Mouse (Mus musculus) heart, adult 18-20 months (tissue): ENCODE results near the gene Naa20. TPM values are rescaled to one million over a fixed set of nuclear protein-coding genes. Genes with fewer than 3 reads are reported as not detected.

Experiments used
- DNase-seq, 2 experiments: peaks; one replicate each; pipeline ENCODE4 v3.0.0; 2021 to 2022; ENCODE audit warnings: mixed read lengths in 1 of 2
- microRNA-seq, 2 experiments: library from miRNA; unstranded; fragments of <30 nt; microRNA quantifications; one replicate each; pipeline ENCODE4 v1.2.0; 2022
- total RNA-seq, 2 experiments: library from RNA; stranded (reverse); gene quantifications; 2 replicates each; pipeline ENCODE4 v1.2.3; 2021

The Naa20 gene
- total RNA-seq, 2 experiments from 2014 or later: 82.5 to 82.7 TPM

DNA sequence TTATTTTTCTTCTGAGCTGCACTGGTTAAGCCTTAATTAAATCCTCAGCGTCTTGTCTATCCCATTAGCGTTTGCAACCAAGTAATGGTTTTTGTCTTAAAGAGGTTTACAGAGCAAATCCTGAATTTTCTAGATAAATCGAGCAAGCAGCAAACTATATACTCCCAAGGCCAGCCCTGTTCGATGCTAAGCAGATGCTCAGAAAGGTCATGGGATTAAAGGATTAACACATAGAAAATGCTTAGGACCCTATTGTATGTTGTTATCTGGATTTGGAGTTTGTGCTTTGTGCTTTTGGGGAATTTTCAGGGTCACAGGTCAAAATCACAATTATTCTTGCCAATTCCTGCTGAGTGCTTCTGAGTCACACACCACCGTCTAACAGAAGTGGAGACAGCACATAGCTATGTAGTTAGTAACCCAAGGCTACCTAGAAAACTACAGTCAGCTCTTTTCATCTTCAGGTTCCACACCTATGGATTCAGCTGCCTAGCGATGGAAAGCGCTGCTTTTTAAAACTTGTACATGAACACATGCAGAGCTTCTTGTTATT, 46.6 kb downstream of the Naa20 start:
- no peak for DNase-seq

DNA sequence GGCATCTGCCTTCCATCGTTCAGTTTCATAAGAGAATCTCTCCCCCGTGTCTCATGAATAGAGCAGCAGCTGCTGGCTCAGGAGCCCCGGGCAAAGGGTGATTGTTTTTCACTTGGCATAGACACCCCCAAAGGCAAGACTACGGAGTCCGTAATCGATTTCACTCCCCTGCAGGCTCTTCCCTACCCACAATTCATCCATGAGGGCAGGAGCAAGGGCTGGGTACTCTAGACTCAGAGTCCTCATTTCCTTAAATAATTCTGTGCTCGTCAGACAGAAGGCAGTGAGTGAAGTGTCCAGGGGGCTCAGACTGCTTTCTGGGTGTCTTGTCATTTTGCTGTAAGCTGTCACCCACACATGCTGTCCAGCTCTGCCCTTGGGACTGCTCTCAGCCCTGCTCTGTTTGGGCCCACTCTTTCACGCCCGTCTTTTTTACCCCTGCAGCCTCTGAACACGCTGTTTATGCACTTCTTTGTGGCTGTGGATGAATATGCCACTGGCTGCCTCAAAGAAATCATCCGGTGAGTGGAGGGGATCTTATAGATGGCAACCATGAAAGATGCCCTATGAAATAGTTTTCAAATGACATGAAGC, 47.7 kb downstream of the Naa20 start:
- no peak for DNase-seq

DNA sequence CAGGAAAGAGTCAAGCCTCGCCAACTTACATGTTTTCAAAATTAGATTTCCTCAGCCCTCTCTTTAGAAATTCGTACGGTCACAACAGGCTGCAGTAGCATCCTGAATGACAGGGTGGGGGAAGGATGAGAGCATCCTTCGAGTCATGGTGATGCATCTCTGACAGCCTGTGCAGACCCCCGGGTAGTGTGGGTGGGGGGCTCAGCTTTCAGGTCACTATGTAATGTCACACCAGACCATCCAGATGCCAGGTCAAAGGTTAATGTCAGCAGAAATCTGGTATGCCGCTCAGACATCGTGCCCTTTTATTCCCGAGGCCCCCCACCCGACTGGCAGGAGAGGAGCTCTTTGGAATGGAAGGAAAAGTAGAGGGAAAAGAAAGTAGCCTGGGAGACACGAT, 48.3 kb downstream of the Naa20 start:
- no peak for DNase-seq

DNA sequence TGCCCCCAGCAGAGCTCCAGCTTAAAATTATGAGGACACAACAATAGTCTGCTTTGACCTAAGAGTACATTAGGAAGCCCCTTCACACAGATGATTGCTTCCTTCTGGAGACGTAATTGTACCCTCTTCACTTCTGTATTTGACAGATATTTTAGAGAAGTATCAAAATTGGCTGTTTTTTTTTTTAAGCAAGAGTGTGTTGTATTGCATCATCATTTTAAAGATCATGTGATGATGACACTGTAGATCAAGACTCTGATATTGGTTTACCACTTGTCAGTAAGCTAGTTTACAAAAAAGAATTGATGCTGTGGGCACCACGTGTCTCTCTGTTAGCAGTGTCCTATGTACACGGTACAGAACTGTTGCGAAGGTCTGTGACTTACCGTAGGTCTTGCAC, 50.8 kb downstream of the Naa20 start:
- no peak for DNase-seq

GRCm38 (mm10) chr2:145955844-145956243, 53.9 kb downstream of the Naa20 start:
- no peak for DNase-seq

- no peak for DNase-seq
Observed at GRCm38 (mm10) chr2:145956318-145956717, 54.4 kb downstream of the Naa20 start.

- DNase-seq: peak; percentile 10 to 54
Observed at GRCm38 (mm10) chr2:145957450-145957849, 55.6 kb downstream of the Naa20 start.

GRCm38 (mm10) chr2:145958097-145958496, 56.2 kb downstream of the Naa20 start:
- DNase-seq: no peak

GRCm38 (mm10) chr2:145958551-145958950, 56.7 kb downstream of the Naa20 start:
- DNase-seq: no peak

DNA sequence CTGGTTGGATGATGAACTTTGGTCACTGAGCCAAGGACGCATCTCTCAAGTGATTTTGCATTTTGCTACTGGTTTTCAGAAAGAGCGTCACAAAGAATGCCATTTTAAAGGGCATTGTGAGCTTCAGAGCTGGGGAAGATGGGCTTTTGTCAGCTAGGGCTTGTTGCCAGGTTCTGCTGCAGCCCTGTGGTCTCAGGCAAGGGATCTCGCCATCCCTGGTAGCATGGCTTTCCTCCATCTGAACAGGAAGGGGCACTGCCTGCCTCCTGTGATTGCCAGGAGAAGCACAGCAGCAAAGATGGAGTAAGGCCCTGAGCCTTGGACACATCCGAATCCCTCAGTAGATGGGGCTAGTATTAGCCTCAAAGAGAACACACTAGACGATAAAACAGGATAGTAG, 60.0 kb downstream of the Naa20 start:
- DNase-seq: no peak

Small RNA genes lying within 50 kb of the gene (microRNA-seq; reads per million reads assigned to microRNA genes)
- gene Gm25026: 0 reads per million in 2 experiments

Other genes with a start within 250 kb of the Naa20 start
- 10 to 100 TPM; 17.5 to 18.5 TPM for gene Rin2, start 226.9 kb upstream of the Naa20 start, total RNA-seq
- gene Cfap61, start 32.7 kb downstream of the Naa20 start, total RNA-seq: 1 to 10 TPM in 1 of 2 experiments, under 1 TPM in 1; 0.37 to 1.2 TPM
- 10 to 100 TPM; 18.0 to 19.7 TPM for gene Crnkl1, start 32.9 kb downstream of the Naa20 start, total RNA-seq